Mouse (Mus musculus) left cerebral cortex, adult 8-10 months (tissue): ENCODE data around the gene Spata13. TPM values are rescaled to one million over a fixed set of nuclear protein-coding genes. Genes with fewer than 3 reads are reported as not detected.

Source experiments
- DNase-seq, 2 experiments: peaks; one replicate each; pipeline ENCODE4 v3.0.0; 2022; ENCODE audit warnings: low spot score in 2 of 2
- total RNA-seq, 4 experiments: library from RNA; stranded (reverse); gene quantifications; 2 replicates each; pipeline ENCODE4 v1.2.4; 2022

Gene Spata13
- total RNA-seq, 4 experiments from 2014 or later: 28.4 to 33.8 (median 31.9) TPM

- no peak for DNase-seq
Observed at GRCm38 (mm10) chr14:60675697-60676096, 41.9 kb downstream of the Spata13 start.

GRCm38 (mm10) chr14:60676625-60677314 is 43.0 kb downstream of the Spata13 start:
- no peak for DNase-seq

GRCm38 (mm10) chr14:60682361-60683023 is 48.7 kb downstream of the Spata13 start:
- peak in 1 of 2 experiments; percentile 31 for DNase-seq

- no peak for DNase-seq
Observed at GRCm38 (mm10) chr14:60683989-60684388, 50.2 kb downstream of the Spata13 start.

- no peak for DNase-seq
Observed at GRCm38 (mm10) chr14:60686733-60687132, 52.9 kb downstream of the Spata13 start.

GRCm38 (mm10) chr14:60687241-60687640 is 53.4 kb downstream of the Spata13 start:
- DNase-seq: no peak

GRCm38 (mm10) chr14:60688509-60689205 is 54.9 kb downstream of the Spata13 start:
- peak; percentile 19 to 55 for DNase-seq

GRCm38 (mm10) chr14:60689768-60690167 is 56.0 kb downstream of the Spata13 start:
- DNase-seq: no peak

- DNase-seq: no peak
Observed at GRCm38 (mm10) chr14:60690631-60691030, 56.8 kb downstream of the Spata13 start.

- DNase-seq: peak; percentile 24 to 56
Observed at GRCm38 (mm10) chr14:60693122-60693536, 59.3 kb downstream of the Spata13 start.

- DNase-seq: no peak
Observed at GRCm38 (mm10) chr14:60693666-60694065, 59.9 kb downstream of the Spata13 start.

- DNase-seq: peak in 1 of 2 experiments; percentile 59
Observed at GRCm38 (mm10) chr14:60694215-60694997, 60.6 kb downstream of the Spata13 start.

- DNase-seq: no peak
Observed at GRCm38 (mm10) chr14:60697351-60697750, 63.5 kb downstream of the Spata13 start.

- DNase-seq: no peak
Observed at GRCm38 (mm10) chr14:60698980-60699379, 65.2 kb downstream of the Spata13 start.

- no peak for DNase-seq
Observed at GRCm38 (mm10) chr14:60702377-60703140, 68.8 kb downstream of the Spata13 start.

GRCm38 (mm10) chr14:60704510-60704909 is 70.7 kb downstream of the Spata13 start:
- DNase-seq: no peak

- DNase-seq: peak in 1 of 2 experiments; percentile 61
Observed at GRCm38 (mm10) chr14:60704961-60705360, 71.2 kb downstream of the Spata13 start.

- peak in 1 of 2 experiments; percentile 22 for DNase-seq
Observed at GRCm38 (mm10) chr14:60709192-60709591, 75.4 kb downstream of the Spata13 start.

GRCm38 (mm10) chr14:60709749-60710148 is 75.9 kb downstream of the Spata13 start:
- DNase-seq: no peak

GRCm38 (mm10) chr14:60711161-60711560 is 77.4 kb downstream of the Spata13 start:
- DNase-seq: no peak
